Mouse (Mus musculus): ENCODE results near the gene Gnptg.

DNA sequence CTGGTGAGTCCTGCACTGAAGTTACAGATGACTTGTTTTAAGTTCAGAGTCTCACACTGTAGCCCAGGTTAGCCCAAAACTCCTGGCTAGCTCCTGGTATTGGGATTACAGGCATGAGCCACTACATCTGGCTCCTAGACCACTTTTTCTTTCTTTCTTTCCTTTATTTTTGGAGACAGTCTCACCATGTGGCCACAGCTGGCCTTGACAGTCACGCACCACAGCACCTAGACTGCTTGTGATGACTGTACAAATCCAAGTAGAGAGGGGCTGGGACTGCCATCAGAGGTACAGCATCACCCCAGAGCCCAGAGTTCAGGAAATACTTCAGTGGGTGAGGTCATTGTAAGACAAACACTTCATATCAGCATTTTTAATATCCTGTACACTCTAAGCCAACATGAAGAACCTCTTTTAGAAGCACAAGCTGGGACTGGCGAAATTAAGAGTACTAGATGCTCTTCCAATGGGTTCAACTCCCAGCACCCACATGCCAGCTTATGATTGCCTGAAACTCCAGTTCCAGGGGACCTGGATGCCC, 30.9 kb upstream of the Gnptg start:
- TF ChIP-seq CTCF (IDR thresholded peaks at IDR 0.05; ENCODE audit: borderline replicate concordance, extremely low read depth, insufficient read depth, insufficient read length) (no peak), POLR2A (IDR thresholded peaks at IDR 0.05; ENCODE audit: borderline replicate concordance, extremely low read depth, insufficient read depth, insufficient read length, poor library complexity, severe bottlenecking) (no peak)
